Mouse (Mus musculus) embryo, embryonic 10 days (tissue): ENCODE measurements around the gene Stambpl1.

Source experiments
- DNase-seq: peaks from one replicate; pipeline ENCODE4 v3.0.0-alpha.2; 2015; ENCODE audit warnings: low spot score

Gene Stambpl1

DNA sequence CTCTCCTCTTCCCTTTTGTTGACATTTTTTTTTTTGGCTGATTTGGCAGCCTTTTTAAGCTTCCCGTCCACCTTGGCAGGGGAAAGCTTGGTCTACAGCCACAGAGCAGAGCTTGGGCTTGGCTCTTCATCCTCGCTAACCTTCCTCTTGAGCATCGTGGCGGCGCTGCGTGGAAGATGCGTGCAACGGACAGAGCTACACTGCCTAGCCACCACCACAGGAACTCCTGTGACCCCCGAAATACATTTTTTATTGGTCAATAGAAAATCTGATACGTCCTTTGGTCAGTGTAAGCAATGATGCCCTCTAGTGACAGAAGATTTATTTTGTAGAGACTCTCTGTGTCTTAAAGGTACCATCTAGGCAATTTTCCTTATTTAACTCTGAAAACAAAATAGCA, 92.4 kb downstream of the Stambpl1 start:
- no peak for DNase-seq

DNA sequence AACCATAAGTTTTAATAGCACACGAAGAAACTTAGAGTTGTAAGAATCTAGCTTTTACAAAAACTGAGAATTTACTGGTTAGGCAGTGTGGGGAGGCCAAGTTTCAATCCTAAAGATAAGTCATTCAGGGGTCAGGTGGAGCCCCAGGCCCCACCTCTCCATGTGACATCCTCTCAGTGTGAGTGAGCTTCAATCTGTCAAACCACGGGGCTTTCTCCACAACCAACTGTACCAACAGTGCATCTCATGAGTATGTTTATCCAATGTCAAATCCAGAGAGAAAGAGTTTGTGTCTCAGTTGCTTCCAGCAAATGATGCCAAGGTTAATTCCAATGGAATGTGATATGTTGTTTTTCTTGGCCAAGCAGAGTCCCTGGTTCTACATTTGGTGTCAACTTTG, 92.8 kb downstream of the Stambpl1 start:
- DNase-seq: no peak

DNA sequence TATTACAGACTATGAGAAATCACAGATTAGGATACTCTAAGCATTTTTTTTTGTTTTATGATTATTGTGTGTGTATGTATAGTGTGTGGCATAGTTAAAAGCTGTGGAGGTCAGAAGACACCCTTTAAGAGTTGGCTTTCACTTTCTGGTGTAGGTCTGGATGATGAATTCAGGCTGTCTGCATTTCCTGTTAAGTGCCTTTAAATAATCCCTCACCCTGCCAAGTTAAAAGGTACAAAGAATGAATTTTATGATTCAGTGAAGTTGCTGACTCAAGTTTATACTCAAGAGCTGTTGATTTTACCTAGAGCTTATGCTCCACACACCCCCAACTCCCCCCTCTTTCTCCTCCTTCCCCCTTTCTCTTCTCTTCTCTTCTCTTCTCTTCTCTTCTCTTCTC, 95.2 kb downstream of the Stambpl1 start:
- DNase-seq: no peak

DNA sequence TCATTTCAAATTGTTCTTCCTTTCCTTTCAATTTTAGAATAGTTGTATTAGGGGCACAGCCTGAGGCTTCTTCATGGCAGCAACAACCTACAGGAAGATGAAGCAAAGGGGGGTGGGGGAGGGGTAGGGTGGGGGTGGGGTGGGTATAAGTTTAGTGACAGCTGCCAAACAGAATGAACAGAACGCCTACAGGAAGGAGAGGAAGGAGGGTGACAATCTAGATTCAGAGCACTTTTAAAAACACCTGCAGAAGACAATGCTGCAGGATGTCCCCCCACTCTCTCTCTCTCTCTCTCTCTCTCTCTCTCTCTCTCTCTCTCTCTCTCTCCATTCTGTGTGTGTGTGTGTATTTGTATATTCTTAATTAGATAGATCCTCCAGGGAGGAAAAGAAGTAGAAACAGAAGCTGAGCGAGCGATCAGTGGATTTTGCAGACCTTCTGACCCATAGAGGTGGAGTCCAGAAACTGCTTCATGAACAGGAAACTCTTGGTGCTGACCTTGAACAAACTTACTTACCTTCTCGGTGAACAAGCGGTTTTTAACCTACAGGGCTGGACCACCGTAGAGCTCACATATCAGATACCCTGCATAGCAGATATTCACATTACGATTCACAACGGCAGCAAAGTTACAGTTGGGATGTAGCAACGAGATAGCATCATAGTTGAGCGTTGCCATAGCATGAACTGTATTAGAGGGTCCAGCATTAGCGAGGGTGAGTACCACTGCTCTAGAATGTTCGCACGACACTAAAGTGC, 95.8 kb downstream of the Stambpl1 start:
- no peak for DNase-seq

DNA sequence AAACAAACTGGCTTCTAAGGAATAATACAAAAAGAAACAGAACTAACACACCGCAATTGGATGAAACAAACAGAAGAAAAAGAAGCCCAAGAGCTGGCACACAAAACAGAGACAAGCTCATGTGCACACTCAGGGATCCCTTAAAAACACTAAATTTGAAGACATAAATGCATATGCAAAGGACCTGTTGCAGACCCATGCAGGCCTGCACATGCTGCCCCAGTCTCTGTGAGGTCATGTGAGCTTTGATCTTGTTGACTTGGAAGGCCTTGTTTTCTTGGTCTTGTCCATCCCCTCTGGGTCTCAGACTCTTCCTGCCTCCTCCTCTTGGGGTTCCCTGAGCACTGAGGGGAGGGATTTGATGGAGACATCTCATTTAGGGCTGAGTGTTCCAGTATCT, 96.7 kb downstream of the Stambpl1 start:
- no peak for DNase-seq
